Mouse (Mus musculus) forebrain, postnatal 0 days (tissue): ENCODE measurements at regions not wholly inside any gene's neighbourhood (a gene's known extent, or its start where the extent isn't known, plus 50 kb on each side); places are given as distances from the start of the nearest gene placed in this dataset.

Source experiments
- ATAC-seq: fragments of 200-750 bp; cut with Nextera tagmentation; 2 replicates; pipeline ENCODE4 v1.8.0; 2017; ENCODE audit warnings: mild to moderate bottlenecking, moderate library complexity
- DNase-seq: peaks from one replicate; pipeline ENCODE4 v3.0.0-alpha.2; 2015
- H3K27ac ChIP-seq: fragments of 300-500 bp; sonication (generic); 2 replicates; pipeline ENCODE4 v1.5.1; 2014; ENCODE audit warnings: low read depth, mild to moderate bottlenecking, antibody characterized with exemption, low read length, moderate library complexity, mixed read lengths
- H3K27me3 ChIP-seq: fragments of 300-500 bp; sonication (generic); 2 replicates; pipeline ENCODE4 v1.6.1; 2014; ENCODE audit warnings: mild to moderate bottlenecking, low read length, mixed read lengths; ENCODE audit not compliant: insufficient read depth
- H3K36me3 ChIP-seq: fragments of 300-500 bp; sonication (generic); 2 replicates; pipeline ENCODE4 v1.6.1; 2014; ENCODE audit warnings: mild to moderate bottlenecking, moderate library complexity; ENCODE audit not compliant: insufficient read depth
- H3K4me1 ChIP-seq: fragments of 300-500 bp; sonication (generic); 2 replicates; pipeline ENCODE4 v1.6.1; 2014; ENCODE audit warnings: antibody characterized with exemption; ENCODE audit not compliant: insufficient read depth
- H3K4me2 ChIP-seq: fragments of 300-500 bp; sonication (generic); 2 replicates; pipeline ENCODE4 v1.6.1; 2014; ENCODE audit warnings: low read depth, mild to moderate bottlenecking, moderate library complexity
- H3K4me3 ChIP-seq: fragments of 300-500 bp; sonication (generic); 2 replicates; pipeline ENCODE4 v1.5.1; 2014; ENCODE audit warnings: low read depth, low read length, mixed read lengths
- H3K9ac ChIP-seq: fragments of 300-500 bp; sonication (generic); 2 replicates; pipeline ENCODE4 v1.6.1; 2014; ENCODE audit warnings: mild to moderate bottlenecking
- H3K9me3 ChIP-seq: fragments of 300-500 bp; sonication (generic); 2 replicates; pipeline ENCODE4 v1.6.1; 2016; ENCODE audit warnings: low read length
- CTCF ChIP-seq: sonication (generic); IDR thresholded peaks from 2 replicates; pipeline ENCODE4 v1.5.1; 2016; ENCODE audit warnings: antibody characterized with exemption, control low read depth, low read depth
- WGBS: fragments of 180-500 bp; shearing (Covaris S2); extraction: QIAGEN DNeasy Blood & Tissue Kit; methylation state at CpG from one replicate; pipeline ENCODE4 v1.1.7; 2014; 5-methylcytosine and 5-hydroxymethylcytosine counted together

- Histone ChIP-seq H3K9ac (no peak overlapping the region), H3K4me3 (no peak overlapping the region), H3K27ac (no peak overlapping the region), H3K4me1 (no peaks in the 10 kb centered on the region), H3K36me3 (no peaks in the 10 kb centered on the region), H3K27me3 (no peaks in the 10 kb centered on the region), H3K9me3 (no peaks in the 10 kb centered on the region), H3K4me2 (no peak overlapping the region)
- TF ChIP-seq CTCF = no peak
- DNase-seq (no peak), ATAC-seq (no peak)
These were observed 241.2 kb downstream of the Snx19 start for GRCm38 (mm10) chr9:30668095-30668494.

- ATAC-seq = no peak
- no peak overlapping the region for H3K27ac ChIP-seq
- H3K4me1 ChIP-seq = no peaks in the 10 kb centered on the region
- H3K4me3 ChIP-seq = no peak overlapping the region
- no peaks in the 10 kb centered on the region for H3K27me3 ChIP-seq
- DNase-seq = no peak
- no peak overlapping the region for H3K4me2 ChIP-seq
- H3K9ac ChIP-seq = no peak overlapping the region
- no peaks in the 10 kb centered on the region for H3K9me3 ChIP-seq
- WGBS = 89% methylated on average over 6 of the region's 6 CpGs
- TF ChIP-seq CTCF = no peak
- H3K36me3 ChIP-seq = no peaks in the 10 kb centered on the region
These were observed 235.5 kb downstream of the Snx19 start for GRCm38 (mm10) chr9:30662456-30662855.

- H3K27me3 ChIP-seq = no peaks in the 10 kb centered on the region
- H3K4me1 ChIP-seq = no peaks in the 10 kb centered on the region
- H3K4me2 ChIP-seq = no peak overlapping the region
- no peak overlapping the region for H3K27ac ChIP-seq
- TF ChIP-seq CTCF = no peak
- WGBS = 89% methylated on average over 5 of the region's 5 CpGs
- H3K9me3 ChIP-seq = no peaks in the 10 kb centered on the region
- DNase-seq = no peak
- no peaks in the 10 kb centered on the region for H3K36me3 ChIP-seq
- H3K9ac ChIP-seq = no peak overlapping the region
- ATAC-seq = no peak
- H3K4me3 ChIP-seq = no peak overlapping the region
These were observed 227.1 kb downstream of the Snx19 start for GRCm38 (mm10) chr9:30653961-30654360.

GRCm38 (mm10) chr9:30653210-30653609 lies 226.3 kb downstream of the Snx19 start:
- no peaks in the 10 kb centered on the region for H3K36me3 ChIP-seq
- no peak overlapping the region for H3K9ac ChIP-seq
- H3K4me3 ChIP-seq = no peak overlapping the region
- H3K4me2 ChIP-seq = no peak overlapping the region
- DNase-seq (no peak), ATAC-seq (no peak)
- H3K27ac ChIP-seq = no peak overlapping the region
- WGBS = 92% methylated on average over 3 of the region's 3 CpGs
- no peak for TF ChIP-seq CTCF
- H3K4me1 ChIP-seq = no peaks in the 10 kb centered on the region
- no peaks in the 10 kb centered on the region for H3K9me3 ChIP-seq
- H3K27me3 ChIP-seq = no peaks in the 10 kb centered on the region

- no peak for TF ChIP-seq CTCF
- H3K36me3 ChIP-seq = no peaks in the 10 kb centered on the region
- no peak overlapping the region for H3K4me3 ChIP-seq
- no peak overlapping the region for H3K27ac ChIP-seq
- no peaks in the 10 kb centered on the region for H3K9me3 ChIP-seq
- H3K4me1 ChIP-seq = no peaks in the 10 kb centered on the region
- no peaks in the 10 kb centered on the region for H3K27me3 ChIP-seq
- WGBS = 53% methylated on average over 13 of the region's 13 CpGs
- DNase-seq (peak; percentile 43), ATAC-seq (peak; percentile 63; the same call in 1 of the 2 replicates)
- H3K4me2 ChIP-seq = no peak overlapping the region
- no peak overlapping the region for H3K9ac ChIP-seq
These were observed 222.6 kb downstream of the Snx19 start for GRCm38 (mm10) chr9:30649392-30650054.

- Histone ChIP-seq H3K4me1 (no peaks in the 10 kb centered on the region; the same call in 1 of the 2 replicates), H3K36me3 (no peaks in the 10 kb centered on the region), H3K4me2 (no peak overlapping the region), H3K9ac (no peak overlapping the region), H3K27ac (no peak overlapping the region), H3K4me3 (no peak overlapping the region), H3K27me3 (no peaks in the 10 kb centered on the region), H3K9me3 (no peaks in the 10 kb centered on the region)
- no peak for DNase-seq
- no peak for TF ChIP-seq CTCF
- 18% methylated on average over 10 of the region's 10 CpGs for WGBS
- ATAC-seq = peak; percentile 18; the same call in 1 of the 2 replicates
These were observed 207.0 kb downstream of the Snx19 start for GRCm38 (mm10) chr9:30633741-30634470.
